Mouse (Mus musculus) liver, adult 10 weeks (tissue): ENCODE measurements around the gene Gm8011. TPM values are rescaled to one million over a fixed set of nuclear protein-coding genes. Genes with fewer than 3 reads are reported as not detected.

Experiments used
- polyA plus RNA-seq: library from polyadenylated mRNA; stranded (reverse); fragments of 350-450 nt; fragmentation: Illumina TruSeq; extraction: RNeasy Lipid Tissue Mini Kit (QIAGEN cat#74804); gene quantifications from one replicate; pipeline ENCODE4 v1.2.3, GENCODE M21; 2014; ENCODE audit warnings: low read depth, low replicate concordance

Gm8011 gene
- polyA plus RNA-seq, result not detected

GRCm38 (mm10) chr14:42463581-42463980 is at the start of gene Gm8011:
Gene Gm8011, plus strand, starts transcription at chr14:42463881.

GRCm38 (mm10) chr14:42439573-42439972 is 24.1 kb upstream of the Gm8011 start, which contains the start of gene Gm8005:
Gene Gm8005, minus strand, starts transcription at chr14:42439673.

GRCm38 (mm10) chr14:42502249-42502648 is 38.6 kb downstream of the Gm8011 start, which contains the start of gene Gm8020:
Gene Gm8020, minus strand, starts transcription at chr14:42502349.

Other genes starting within 250 kb of the Gm8011 start
- not detected for gene Gm17026, start 203.8 kb upstream of the Gm8011 start, polyA plus RNA-seq
- not detected for gene Gm9611, start 166.5 kb upstream of the Gm8011 start, polyA plus RNA-seq
- gene Gm7995, start 153.7 kb upstream of the Gm8011 start, polyA plus RNA-seq, result not detected
- not detected for gene Gm8005, start 24.2 kb upstream of the Gm8011 start, polyA plus RNA-seq
- gene Gm8020, start 38.5 kb downstream of the Gm8011 start, polyA plus RNA-seq, result not detected
- not detected for gene Gm8024, start 60.4 kb downstream of the Gm8011 start, polyA plus RNA-seq
- gene Gm17124, start 136.0 kb downstream of the Gm8011 start, polyA plus RNA-seq, result not detected
- gene Gm3633, start 178.0 kb downstream of the Gm8011 start, polyA plus RNA-seq, result not detected
- gene Gm10378, start 192.1 kb downstream of the Gm8011 start, polyA plus RNA-seq, result not detected